Mouse (Mus musculus) lung, postnatal 4 days (tissue): ENCODE measurements at regions not wholly inside any gene's neighbourhood (a gene's known extent, or its start where the extent isn't known, plus 50 kb on each side); places are given as distances from the start of the nearest gene placed in this dataset.

Experiments used
- DNase-seq, 2 experiments: peaks; one replicate each; pipeline ENCODE4 v3.0.0; 2021

DNA sequence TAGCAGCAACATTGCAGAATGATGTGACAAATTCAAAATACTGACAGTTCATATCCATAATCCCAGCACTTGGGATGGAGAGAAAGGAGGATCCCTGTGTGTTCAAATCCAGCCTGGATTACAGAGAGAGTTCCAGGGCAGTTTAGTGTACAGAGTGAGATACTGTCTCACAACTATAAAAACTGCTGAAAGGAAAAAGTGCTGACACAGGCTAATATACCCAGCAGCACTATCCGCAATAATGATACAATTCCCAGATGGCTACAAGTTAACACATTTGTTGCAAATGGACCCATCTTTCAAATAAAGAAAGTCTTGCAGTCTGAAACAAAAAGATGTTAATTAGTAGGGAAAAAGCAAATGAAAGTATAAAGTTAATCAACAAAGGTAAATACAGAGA lies 510.9 kb downstream of the Synb start:
- DNase-seq, result no peak

DNA sequence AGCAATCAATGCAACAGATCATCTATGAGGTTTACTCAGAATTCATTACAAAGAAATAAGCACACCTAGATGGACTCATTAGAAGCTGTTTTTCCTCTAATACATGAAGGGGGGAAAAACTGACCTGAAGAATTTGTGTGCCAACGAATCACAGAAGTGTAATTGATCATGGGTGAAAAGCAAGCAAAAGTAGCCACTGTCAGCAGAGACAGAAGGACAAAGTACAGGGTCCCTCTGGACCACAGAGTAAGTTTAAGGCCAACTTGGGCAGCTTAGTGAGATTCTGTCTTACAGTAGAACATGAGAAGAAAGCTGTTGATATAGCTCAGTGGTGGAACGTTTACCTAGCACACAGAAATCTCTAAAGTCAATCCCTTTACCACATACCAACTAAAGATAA lies 523.7 kb downstream of the Synb start:
- no peak for DNase-seq

- DNase-seq, result peak; percentile 23 to 25
Measured at GRCm38 (mm10) chr14:68762916-68763315, 531.2 kb downstream of the Synb start.

DNA sequence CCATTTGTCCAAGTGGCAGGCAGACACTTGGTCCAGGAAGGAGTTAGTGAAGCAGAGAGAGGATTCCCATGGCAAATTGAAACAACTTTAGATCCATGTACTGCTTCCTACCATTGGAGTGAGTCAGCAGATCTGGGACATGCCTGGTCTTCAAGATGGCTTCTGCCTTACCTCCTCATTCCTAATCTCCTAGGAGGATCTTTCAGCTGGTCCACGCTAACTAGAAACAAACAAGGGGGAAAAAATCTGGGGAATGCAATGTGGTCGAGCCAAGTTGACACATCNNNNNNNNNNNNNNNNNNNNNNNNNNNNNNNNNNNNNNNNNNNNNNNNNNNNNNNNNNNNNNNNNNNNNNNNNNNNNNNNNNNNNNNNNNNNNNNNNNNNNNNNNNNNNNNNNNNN lies 549.4 kb downstream of the Synb start:
- DNase-seq, result no peak

GRCm38 (mm10) chr14:68738474-68738873 lies 555.6 kb downstream of the Synb start:
- no peak for DNase-seq

DNA sequence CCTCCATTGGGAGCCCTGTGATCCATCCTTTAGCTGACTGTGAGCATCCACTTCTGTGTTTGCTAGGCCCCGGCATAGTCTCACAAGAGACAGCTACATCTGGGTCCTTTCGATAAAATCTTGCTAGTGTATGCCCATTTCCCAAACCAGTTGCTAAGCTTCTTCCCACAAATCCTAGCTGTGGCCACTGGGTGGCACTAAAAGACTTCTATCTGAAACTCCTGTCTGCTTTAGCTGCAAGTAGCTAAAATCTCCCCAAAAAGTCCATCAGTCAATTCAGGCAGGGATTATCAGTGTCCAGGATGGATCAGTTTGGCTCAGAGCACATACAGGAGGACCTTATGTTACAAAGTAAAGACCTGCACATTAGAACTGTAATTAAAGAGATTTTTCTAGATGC lies 558.3 kb downstream of the Synb start:
- peak; percentile 53 to 77 for DNase-seq

DNA sequence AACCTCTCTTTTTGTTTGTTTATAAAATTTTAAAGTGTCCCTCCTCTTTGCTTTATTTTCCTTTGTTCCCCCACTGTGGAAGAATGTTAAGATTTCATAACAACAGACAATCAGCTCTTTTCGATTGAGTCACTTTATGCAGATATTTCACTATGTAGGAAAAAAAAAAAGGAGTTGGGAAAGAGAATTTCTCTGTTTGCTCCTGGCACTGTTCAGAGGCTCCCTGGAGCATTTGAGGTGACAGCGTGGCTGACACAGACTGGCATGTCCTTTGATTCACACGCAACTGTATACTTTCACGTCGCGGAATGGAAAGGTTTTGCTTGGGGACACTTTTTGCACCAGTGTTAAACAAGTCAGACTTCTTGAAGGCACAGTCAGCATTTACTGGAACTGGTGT lies 572.9 kb downstream of the Synb start:
- peak; percentile 5 to 70 for DNase-seq

- DNase-seq, result no peak
Measured at GRCm38 (mm10) chr14:68719429-68720160, 574.5 kb downstream of the Synb start.

DNA sequence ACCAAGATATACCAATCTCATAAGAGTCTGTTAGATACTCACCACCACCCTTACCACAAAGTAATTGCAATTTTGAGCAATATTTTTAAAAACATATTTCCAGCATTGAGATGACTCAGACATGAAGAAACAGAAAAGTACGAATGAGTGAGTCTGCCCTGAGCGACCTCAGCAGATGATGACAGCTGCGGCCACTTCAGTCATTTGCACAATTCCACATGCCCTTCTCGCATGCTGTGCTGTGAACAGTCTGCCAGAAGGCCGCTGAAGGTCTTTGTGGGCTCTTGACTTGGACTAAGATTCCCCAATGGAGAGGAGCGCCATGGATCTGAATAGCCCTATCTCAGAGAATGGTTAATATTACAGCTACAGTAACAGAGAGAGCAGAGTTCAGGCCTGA lies 575.3 kb downstream of the Synb start:
- peak in 1 of 2 experiments; percentile 57 for DNase-seq
